Mouse (Mus musculus) heart, adult 8-10 months (tissue): ENCODE results near the gene Prrx2. TPM values are rescaled to one million over a fixed set of nuclear protein-coding genes. Genes with fewer than 3 reads are reported as not detected.
"Not testable (repeated sequence)": the region's sequence is repeated elsewhere in the genome, so short reads cannot be mapped to it uniquely, and the experiment has no call there.

ENCODE experiments used
- DNase-seq: peaks from one replicate; pipeline ENCODE4 v3.0.0; 2022; ENCODE audit warnings: low spot score
- total RNA-seq, 4 experiments: library from RNA; stranded (reverse); gene quantifications; 2 replicates each; pipeline ENCODE4 v1.2.4; 2022

Gene Prrx2
- total RNA-seq, 4 experiments from 2014 or later = 0.28 to 1.00 (median 0.73) TPM

- peak; percentile 69 for DNase-seq
These were observed 77.6 kb downstream of the Prrx2 start for GRCm38 (mm10) chr2:30912291-30912773.

- DNase-seq = no peak
These were observed 78.2 kb downstream of the Prrx2 start for GRCm38 (mm10) chr2:30913022-30913421.

GRCm38 (mm10) chr2:30914836-30915235 lies 80.1 kb downstream of the Prrx2 start:
- no peak for DNase-seq

- no peak for DNase-seq
These were observed 80.6 kb downstream of the Prrx2 start for GRCm38 (mm10) chr2:30915376-30915775.

- DNase-seq = not testable (repeated sequence)
These were observed 81.2 kb downstream of the Prrx2 start for GRCm38 (mm10) chr2:30915933-30916332.

GRCm38 (mm10) chr2:30917649-30918048 lies 82.9 kb downstream of the Prrx2 start:
- no peak for DNase-seq

GRCm38 (mm10) chr2:30918126-30918525 lies 83.4 kb downstream of the Prrx2 start:
- no peak for DNase-seq

GRCm38 (mm10) chr2:30918780-30919329 lies 84.1 kb downstream of the Prrx2 start:
- DNase-seq = no peak

- DNase-seq = no peak
These were observed 85.4 kb downstream of the Prrx2 start for GRCm38 (mm10) chr2:30920216-30920615.

- DNase-seq = no peak
These were observed 88.3 kb downstream of the Prrx2 start for GRCm38 (mm10) chr2:30923099-30923498.

- DNase-seq = no peak
These were observed 90.4 kb downstream of the Prrx2 start for GRCm38 (mm10) chr2:30925181-30925580.

- DNase-seq = no peak
These were observed 91.6 kb downstream of the Prrx2 start for GRCm38 (mm10) chr2:30926381-30926780.

GRCm38 (mm10) chr2:30927151-30927781 lies 92.5 kb downstream of the Prrx2 start:
- no peak for DNase-seq

GRCm38 (mm10) chr2:30927844-30928628 lies 93.3 kb downstream of the Prrx2 start:
- DNase-seq = peak; percentile 71

GRCm38 (mm10) chr2:30928893-30929482 lies 94.2 kb downstream of the Prrx2 start:
- peak; percentile 65 for DNase-seq

- peak; percentile 63 for DNase-seq
These were observed 94.8 kb downstream of the Prrx2 start, which contains the start of gene Ptges for GRCm38 (mm10) chr2:30929483-30930045. Gene Ptges (minus strand): TSS chr2:30929863.

- DNase-seq = not testable (repeated sequence)
These were observed 96.1 kb downstream of the Prrx2 start for GRCm38 (mm10) chr2:30930846-30931245.

Other genes with a start within 250 kb of the Prrx2 start
- 1 to 10 TPM in 3 of 4 experiments, under 1 TPM in 1; 0.69 to 2.3 (median 1.5) TPM for gene Cstad, start 239.9 kb upstream of the Prrx2 start, total RNA-seq
- gene 1700001O22Rik, start 31.3 kb upstream of the Prrx2 start, total RNA-seq = 1 to 10 TPM in 1 of 4 experiments, under 1 TPM in 3; 0.24 to 1.2 (median 0.55) TPM
- 10 to 100 TPM; 23.8 to 27.7 (median 25.3) TPM for gene Ntmt1, start 27.1 kb upstream of the Prrx2 start, total RNA-seq
- gene Asb6, start 4.6 kb upstream of the Prrx2 start, total RNA-seq = 10 to 100 TPM in 1 of 4 experiments, 1 to 10 TPM in 3; 8.4 to 11.3 (median 8.7) TPM
- gene Ptges, start 94.9 kb downstream of the Prrx2 start, total RNA-seq = 1 to 10 TPM; 1.3 to 3.1 (median 1.9) TPM
- 10 to 100 TPM; 27.8 to 28.4 (median 28.2) TPM for gene Tor1b, start 118.0 kb downstream of the Prrx2 start, total RNA-seq
- gene Tor1a, start 133.0 kb downstream of the Prrx2 start, total RNA-seq = 10 to 100 TPM in 2 of 4 experiments, 1 to 10 TPM in 2; 8.3 to 14.3 (median 9.9) TPM
- 10 to 100 TPM; 20.1 to 28.3 (median 24.1) TPM for gene BC005624, start 147.2 kb downstream of the Prrx2 start, total RNA-seq
- gene Usp20, start 147.3 kb downstream of the Prrx2 start, total RNA-seq = 10 to 100 TPM; 53.8 to 62.3 (median 59.7) TPM